Mouse (Mus musculus) natural killer cell, adult 2 months (primary cell): Measurements from ENCODE around the gene Lcmt1.

Source experiments
- DNase-seq, 2 experiments: peaks; one replicate each; pipeline ENCODE4 v3.0.0; 2022; ENCODE audit warnings: low spot score in 2 of 2

The Lcmt1 gene

DNA sequence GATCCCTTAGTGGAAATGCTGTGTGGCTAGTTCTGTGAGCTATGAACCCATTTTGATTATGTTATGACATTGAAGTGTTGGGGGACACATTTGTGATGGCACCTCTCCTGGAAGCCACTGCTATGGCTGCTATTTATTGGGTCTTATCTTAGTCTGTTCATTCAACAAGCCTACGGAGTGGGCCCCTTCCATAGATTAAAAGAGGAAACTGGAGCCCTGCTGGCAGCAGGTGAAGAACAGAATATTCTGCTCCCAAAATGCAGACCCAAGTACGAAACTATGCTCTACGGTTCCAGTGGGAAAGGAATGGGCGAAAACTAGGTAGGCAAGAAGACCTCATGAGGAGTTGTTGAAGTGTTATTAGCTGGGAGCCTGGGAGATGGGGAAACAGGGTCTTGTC, 88.7 kb downstream of the Lcmt1 start:
- DNase-seq: no peak

- DNase-seq: no peak
Observed at GRCm38 (mm10) chr7:123459247-123459646, 89.7 kb downstream of the Lcmt1 start.

GRCm38 (mm10) chr7:123461316-123461715, 91.7 kb downstream of the Lcmt1 start:
- DNase-seq: no peak

- no peak for DNase-seq
Observed at GRCm38 (mm10) chr7:123462070-123462501, 92.5 kb downstream of the Lcmt1 start, which contains the start of gene Aqp8. TSS of gene Aqp8 (plus strand) at chr7:123462291.

GRCm38 (mm10) chr7:123463569-123463968, 94.0 kb downstream of the Lcmt1 start:
- DNase-seq: no peak

DNA sequence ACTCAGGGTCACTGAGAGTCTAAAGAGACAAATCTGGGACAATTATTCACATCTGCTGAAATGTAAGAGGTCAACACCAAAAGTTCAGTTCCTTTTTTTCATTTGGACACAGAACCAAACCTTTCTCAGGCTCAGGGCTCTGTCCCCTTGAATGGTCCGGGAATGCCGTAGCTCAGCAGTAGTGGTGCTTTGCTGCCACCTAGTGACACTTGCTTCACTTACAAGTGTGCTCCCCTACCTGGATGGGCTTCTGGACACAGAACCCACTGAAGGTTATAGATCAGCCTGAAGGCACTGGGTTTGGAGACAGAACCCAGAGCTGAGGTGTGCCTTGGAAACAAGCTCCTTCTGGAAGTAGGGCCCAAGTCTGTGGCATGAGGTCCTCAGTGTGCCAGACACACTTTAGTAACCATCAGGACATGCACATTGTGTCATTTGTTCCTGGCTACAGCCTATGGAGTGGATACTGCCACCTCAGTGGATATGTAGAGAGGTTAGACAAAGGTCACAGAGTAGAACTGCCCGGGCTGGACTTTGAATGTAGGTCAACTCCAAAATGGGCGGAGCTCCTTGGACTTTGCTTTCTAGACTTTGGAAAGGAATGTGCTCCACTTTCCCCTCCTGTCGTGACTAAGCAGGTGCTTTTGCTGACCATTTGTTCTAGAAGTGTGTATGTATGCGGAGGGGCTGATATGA, 96.3 kb downstream of the Lcmt1 start:
- DNase-seq: peak in 1 of 2 experiments; percentile 27

- DNase-seq: no peak
Observed at GRCm38 (mm10) chr7:123467961-123468360, 98.4 kb downstream of the Lcmt1 start.
